Mouse (Mus musculus): ENCODE data around the gene Mtm1.

Gene Mtm1

DNA sequence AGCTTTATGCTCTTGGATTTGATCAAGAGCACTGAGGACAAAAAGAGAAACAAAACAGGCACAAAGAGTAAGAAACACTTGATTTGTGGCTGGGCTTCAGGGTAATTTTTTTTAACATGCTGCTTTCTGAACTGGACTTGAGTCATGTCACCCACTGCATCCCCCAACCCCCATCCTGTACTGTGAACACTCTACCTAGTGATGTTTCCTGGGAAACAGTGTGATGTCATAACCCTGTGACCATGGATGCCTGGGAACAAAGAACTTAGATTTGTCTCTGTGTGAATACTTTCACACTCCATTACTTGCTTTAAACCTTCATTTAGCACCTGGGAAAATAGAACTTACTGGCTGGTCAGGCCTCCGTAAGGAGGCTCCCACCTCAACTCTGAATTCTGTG lies at the start of gene Mtm1:
Gene Mtm1 (plus strand): TSS at position 301 of the 400 bp plus-strand sequence.
- DNase-seq (ENCODE audit: low read depth, low spot score) = no peak

GRCm38 (mm10) chrX:71181526-71181925 lies 29.0 kb upstream of the Mtm1 start:
- DNase-seq (ENCODE audit: low read depth, low spot score) = no peak

DNA sequence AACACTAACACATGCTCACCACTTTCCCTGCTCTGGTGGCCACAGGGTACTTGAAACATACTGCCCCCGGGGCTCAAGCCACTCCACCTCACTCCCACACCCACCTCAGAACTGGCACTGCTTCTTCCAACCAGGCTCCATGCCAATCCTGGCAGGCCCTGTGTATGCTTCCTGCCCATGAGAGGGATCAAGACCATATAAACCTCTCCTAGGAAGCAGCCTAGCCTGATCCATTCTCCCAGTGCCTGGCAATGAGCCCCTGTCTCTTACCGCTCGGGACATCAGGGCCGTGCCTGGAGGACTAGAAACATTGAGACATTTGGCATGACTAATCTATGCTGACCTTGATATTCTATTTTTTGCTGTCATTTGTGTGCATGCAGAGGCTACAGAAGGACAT lies 26.9 kb upstream of the Mtm1 start:
- DNase-seq (ENCODE audit: low read depth, low spot score) = no peak

- DNase-seq (ENCODE audit: low read depth, low spot score) = no peak
Measured at GRCm38 (mm10) chrX:71186396-71186795, 24.2 kb upstream of the Mtm1 start.

GRCm38 (mm10) chrX:71204776-71205175 lies 5.8 kb upstream of the Mtm1 start:
- DNase-seq (ENCODE audit: low read depth, low spot score) = no peak

DNA sequence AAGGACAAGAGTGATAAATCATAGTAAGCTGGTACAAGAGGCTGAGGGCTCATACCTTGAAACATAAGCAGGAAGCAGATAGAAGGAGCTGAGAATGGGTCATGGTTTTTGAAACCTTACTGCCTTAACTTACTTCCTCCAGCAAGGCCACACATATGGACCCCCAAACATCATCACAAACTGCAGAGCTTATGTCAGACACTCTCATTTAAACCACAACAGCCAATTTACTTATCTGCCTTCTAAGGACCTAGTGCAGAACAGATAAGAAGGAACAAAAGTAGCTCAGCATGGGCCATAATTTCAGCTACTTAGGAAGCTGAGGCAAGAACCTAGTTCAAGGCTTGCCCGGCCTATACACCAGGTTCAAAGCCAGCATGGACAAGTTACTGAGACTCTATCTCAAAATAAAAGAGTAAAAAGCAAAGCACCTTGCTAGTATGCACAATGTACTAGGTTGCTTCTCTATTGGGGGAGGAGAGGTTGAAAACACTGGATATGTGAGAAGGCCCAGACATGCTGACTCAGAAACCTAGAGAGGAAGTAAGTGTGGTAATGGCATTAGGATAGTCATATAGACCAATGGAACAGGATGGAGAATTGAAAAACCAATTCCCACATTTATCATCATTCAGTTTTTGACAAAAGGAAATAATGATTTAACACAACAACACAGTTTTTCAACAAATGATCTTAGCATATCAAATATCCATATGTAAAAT lies 4.6 kb upstream of the Mtm1 start:
- no peak for DNase-seq (ENCODE audit: low read depth, low spot score)

DNA sequence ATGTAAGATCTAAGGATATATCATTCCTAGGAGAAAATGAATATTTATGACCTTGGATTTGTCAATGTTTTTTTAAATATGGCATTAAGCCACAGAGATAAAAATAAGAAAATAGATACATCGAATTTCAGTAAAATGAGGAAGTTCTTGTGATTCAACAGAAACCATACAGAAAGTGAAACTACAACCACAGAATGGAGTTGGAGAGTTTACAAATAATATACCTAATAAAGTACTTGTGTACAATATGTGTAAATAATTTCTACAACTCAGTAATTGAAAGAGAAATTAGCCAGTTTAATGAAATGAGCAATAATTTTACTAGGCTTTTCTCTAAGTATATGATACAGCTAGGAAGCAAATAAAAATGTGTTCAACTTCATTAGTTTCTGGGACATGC lies 4.0 kb upstream of the Mtm1 start:
- no peak for DNase-seq (ENCODE audit: low read depth, low spot score)

DNA sequence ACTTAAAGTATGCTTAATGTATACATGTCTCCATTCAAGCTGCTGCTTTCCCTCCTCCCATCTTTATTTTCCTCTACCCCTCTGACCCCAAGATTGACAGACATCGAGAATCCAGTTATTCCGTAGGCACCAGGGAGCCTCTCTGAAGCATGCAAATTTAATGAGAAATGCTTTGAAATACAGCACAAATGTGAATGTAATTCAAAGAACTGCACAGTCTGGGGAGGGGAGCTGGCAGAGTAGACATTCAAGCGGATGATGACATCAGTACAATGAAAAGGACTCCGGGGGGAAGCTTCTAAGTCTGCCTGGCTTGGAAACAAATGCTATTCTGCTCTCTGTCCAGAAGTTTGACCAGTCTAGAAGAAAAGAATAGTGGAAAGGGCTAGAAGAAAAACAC lies 2.3 kb downstream of the Mtm1 start:
- DNase-seq (ENCODE audit: low read depth, low spot score) = no peak

DNA sequence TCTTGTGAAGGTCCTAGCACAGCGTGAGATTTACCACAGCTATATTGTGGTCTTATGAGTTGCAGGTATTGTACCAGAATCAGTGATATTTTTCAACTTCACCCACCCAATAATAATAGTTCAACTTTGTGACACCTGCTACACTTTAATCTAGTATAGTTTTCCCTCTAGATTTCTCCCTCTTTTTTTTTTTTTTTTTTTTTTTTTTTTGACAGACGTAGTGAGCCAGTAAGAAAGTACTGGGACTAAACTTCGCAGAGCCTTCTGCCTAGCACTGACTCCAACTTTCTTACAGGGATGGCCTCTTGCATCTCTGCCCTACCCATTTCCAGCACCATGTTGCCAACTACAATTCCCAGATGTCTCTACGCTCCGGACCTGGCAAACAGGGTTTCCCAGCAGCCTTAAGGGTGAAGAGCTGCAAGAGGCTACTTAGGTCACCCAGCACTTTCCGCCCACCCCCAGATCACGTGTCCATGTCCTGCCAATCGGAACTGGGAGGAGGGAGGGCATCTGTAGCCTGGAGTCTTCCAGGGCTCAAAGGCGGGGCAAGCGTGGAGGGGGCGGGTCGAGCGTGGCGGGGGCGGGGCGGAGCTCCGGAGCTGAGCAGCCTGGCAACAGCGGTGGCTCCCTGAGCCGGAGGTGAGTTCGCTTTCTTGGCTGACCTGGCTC lies 4.0 kb downstream of the Mtm1 start:
- peak; percentile 68 for DNase-seq (ENCODE audit: low read depth, low spot score)

DNA sequence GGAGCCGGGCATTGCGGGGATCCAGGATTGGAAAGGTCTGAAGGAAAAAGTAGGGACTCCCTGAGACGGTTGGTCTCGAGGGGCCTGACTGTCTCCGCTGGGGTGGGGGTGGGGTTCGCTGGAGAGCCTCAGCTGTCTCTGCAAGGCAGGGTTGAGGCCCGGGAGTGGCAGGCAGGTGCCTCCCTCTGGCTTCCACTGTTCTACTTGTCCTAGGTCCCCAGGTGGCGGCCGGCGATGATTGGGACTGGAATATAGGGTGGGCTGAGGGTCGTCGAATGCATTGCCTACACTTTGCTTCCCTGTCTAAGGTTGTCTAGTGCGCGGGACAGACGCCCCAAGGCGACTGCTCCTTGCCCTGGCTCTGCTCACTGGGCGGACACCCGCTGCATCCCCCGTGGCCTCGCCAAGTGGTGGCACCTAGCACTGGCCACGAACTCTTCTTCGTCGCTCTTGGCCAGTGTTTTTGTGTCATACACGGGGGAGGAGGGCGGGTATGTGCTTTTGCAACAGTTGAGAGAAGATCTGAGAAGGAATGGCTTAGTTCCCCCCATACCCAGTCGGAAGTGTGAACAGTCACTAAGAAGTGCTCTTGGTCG lies 4.6 kb downstream of the Mtm1 start:
- DNase-seq (ENCODE audit: low read depth, low spot score) = no peak

DNA sequence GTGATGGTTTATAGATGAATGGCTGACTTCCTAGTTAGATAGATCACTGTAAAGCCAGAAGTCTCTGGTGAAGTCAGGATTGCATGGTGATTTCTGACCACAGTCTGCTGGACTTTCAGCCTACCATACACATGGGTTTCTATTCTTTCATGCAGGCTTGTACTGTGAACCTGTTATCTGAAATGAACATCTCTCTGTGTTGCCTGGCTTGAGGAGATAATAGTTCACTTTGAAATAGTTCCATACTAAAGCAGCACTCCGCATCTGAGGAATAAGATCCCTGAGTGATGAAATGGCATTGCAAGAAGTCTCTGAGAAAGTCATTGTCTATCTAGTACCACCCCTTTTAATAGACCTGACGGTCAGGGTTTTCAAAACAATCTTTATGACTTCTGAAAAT lies 6.3 kb downstream of the Mtm1 start:
- DNase-seq (ENCODE audit: low read depth, low spot score) = no peak

DNA sequence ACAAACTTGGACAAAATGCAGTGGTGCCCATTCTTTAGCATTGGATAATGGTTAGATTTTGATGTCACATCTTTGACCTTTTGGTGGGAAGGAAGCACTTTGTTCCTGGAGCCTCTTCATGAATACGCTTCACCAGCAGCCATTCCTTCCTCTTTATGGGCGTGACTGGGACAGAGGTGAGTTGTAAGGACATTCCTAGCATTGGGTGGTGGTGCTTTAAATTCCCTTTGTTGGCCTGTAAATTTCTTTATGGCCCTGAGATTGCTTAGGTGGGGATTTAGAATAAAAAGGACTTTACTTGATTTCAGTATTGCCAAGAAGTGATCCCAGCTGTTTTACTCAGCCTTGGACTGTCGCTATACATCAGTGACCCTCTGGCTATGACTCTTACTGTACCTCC lies 8.3 kb downstream of the Mtm1 start:
- DNase-seq (ENCODE audit: low read depth, low spot score) = no peak

- no peak for DNase-seq (ENCODE audit: low read depth, low spot score)
Measured at GRCm38 (mm10) chrX:71220896-71221295, 10.3 kb downstream of the Mtm1 start.

- no peak for DNase-seq (ENCODE audit: low read depth, low spot score)
Measured at GRCm38 (mm10) chrX:71222648-71223408, 12.3 kb downstream of the Mtm1 start.

DNA sequence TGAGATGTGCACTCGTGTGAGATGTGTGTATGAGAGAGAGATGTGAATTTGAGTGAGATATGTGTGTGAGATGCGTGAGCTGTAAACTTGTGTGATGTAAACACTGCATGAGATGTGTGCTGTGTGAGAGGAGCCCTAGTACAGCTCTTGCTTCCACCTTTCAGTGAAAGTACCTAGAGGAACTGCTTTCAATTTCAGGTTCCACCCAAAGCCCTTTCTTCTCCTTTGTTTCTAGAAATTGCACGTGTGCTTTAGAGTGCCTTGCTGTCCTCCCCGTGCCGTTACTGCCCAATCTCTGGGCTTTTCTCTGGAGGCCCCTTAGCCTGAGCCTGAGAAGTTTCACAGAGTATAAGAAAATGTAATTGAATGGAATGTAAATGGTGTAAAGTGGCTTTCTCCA lies 16.3 kb downstream of the Mtm1 start:
- DNase-seq (ENCODE audit: low read depth, low spot score) = no peak

- no peak for DNase-seq (ENCODE audit: low read depth, low spot score)
Measured at GRCm38 (mm10) chrX:71228200-71228599, 17.6 kb downstream of the Mtm1 start.

GRCm38 (mm10) chrX:71230847-71231246 lies 20.3 kb downstream of the Mtm1 start:
- DNase-seq (ENCODE audit: low read depth, low spot score) = no peak

GRCm38 (mm10) chrX:71256422-71256821 lies 45.9 kb downstream of the Mtm1 start:
- DNase-seq (ENCODE audit: low read depth, low spot score) = no peak

- no peak for DNase-seq (ENCODE audit: low read depth, low spot score)
Measured at GRCm38 (mm10) chrX:71260857-71261256, 50.3 kb downstream of the Mtm1 start.

DNA sequence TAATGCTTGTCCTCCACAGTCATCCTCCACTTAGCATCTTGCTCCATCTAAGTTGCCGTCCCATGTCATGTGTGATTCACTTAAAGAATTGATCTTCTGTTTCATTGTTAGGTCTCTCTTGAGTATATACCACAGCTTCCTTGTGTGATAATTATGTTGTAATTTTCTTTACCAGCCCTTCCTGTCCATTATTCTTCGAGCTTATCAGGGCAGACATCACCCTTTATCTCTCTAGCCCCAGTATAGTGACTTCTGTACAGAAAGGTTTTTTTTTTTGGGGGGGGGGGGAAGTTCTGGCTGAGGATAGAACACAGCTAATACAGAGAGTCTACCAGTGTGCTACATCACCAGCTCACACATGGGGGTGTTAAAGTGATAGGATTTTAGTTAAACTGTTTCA lies 53.7 kb downstream of the Mtm1 start:
- no peak for DNase-seq (ENCODE audit: low read depth, low spot score)

GRCm38 (mm10) chrX:71268972-71269371 lies 58.4 kb downstream of the Mtm1 start:
- DNase-seq (ENCODE audit: low read depth, low spot score) = no peak

DNA sequence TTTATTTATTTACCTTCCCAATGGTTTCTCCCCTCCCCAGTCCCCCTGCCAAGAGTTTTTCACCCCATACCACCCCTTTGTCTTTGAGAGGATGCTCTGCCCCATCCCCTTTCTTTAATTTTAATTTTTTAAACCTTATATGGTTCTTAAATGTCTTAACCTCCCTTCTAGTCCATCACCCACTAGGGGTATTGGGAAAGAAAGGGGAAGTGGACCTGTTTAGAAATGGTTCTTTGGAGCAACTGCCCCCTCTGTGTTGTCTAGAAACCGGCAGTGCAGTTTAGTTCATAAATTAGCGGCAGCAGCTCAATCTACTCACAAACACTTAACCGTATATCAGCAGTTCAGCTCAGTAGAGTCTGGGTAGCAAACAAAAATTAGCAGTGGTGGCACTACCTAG lies 63.6 kb downstream of the Mtm1 start:
- no peak for DNase-seq (ENCODE audit: low read depth, low spot score)

Data from brain, embryonic 18.5 days (tissue).